Mouse (Mus musculus) E14TG2a.4 (cell line): Measurements from ENCODE around the gene Usp7.
A peak's percentile ranks its signal among the peaks of the same experiment; 100 is the strongest.

Experiments used
- H3K27me3 ChIP-seq: 2 replicates; pipeline ENCODE4 v1.6.1; 2014; ENCODE audit warnings: low read length, control low read depth; ENCODE audit not compliant: insufficient read depth
- H3K36me3 ChIP-seq: 2 replicates; pipeline ENCODE4 v1.6.1; 2014; ENCODE audit warnings: low read length, control low read depth; ENCODE audit not compliant: insufficient read depth
- H3K4me1 ChIP-seq: replicated peaks from 2 replicates; pipeline ENCODE4 v1.6.1; 2014; ENCODE audit warnings: low read depth, low read length, control low read depth
- H3K4me3 ChIP-seq: replicated peaks from 2 replicates; pipeline ENCODE4 v1.5.1; 2014; ENCODE audit warnings: mild to moderate bottlenecking, low read length
- H3K9me3 ChIP-seq: 2 replicates; pipeline ENCODE4 v1.6.1; 2014; ENCODE audit warnings: low read length, control low read depth
- CTCF ChIP-seq: conservative IDR thresholded peaks from 2 replicates; pipeline ENCODE4 v1.5.1; 2014; ENCODE audit warnings: low read length
- NANOG ChIP-seq: IDR thresholded peaks from 2 replicates; pipeline ENCODE4 v1.6.1; 2014; ENCODE audit warnings: borderline replicate concordance, low read length, mixed read lengths
- POU5F1 ChIP-seq: IDR thresholded peaks from 2 replicates; pipeline ENCODE4 v1.6.1; 2014; ENCODE audit warnings: low read length, borderline replicate concordance

Usp7 gene

DNA sequence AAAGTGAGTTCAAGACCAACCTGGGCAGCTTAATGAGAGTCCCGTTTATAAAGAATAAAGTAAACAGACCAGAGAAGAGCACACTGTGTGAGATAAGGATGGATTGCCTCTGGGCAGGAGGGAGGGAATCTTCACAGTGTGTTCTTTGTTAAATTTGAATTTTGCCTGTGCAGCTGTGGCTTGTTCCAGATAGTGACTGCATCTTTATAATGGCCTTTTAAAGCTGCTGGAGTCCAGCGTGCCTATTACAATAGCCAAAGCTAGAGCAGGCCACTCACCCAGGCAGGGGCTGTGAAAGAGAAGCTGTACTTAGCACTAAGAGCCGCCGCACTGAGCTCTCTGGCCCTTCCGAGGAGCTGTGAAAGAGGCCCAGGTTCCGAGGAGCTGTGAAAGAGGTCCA, 146.6 kb downstream of the Usp7 start:
- Histone ChIP-seq H3K4me1 (peaks cover 4% of the 10 kb centered on the region; the same call in 1 of the 2 replicates), H3K9me3 (no peaks in the 10 kb centered on the region), H3K27me3 (no peaks in the 10 kb centered on the region), H3K36me3 (peaks cover 99% of the 10 kb centered on the region), H3K4me3 (no peak overlapping the region)
- TF ChIP-seq CTCF (no peak), POU5F1 (no peak), NANOG (no peak)

DNA sequence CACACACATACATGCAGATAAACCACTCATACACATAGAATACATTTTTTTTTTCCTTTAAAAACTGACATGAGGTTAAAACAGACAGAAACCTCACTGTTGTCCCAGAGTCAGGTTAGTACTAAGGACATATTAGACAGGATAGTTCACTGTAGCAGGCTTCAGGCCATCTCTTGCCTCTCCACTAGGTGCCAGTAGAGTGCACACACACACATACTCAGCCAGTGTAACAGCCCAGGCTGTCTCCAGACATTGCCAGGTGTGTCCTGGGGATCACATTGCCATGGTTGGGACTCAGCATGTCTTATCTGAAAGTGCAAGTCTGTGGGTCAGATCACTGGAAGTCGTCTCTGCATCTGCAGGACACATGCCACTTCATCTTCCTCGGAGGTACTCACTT, 148.3 kb downstream of the Usp7 start:
- no peak for TF ChIP-seq POU5F1
- peak; percentile 90 for TF ChIP-seq CTCF
- TF ChIP-seq NANOG = no peak
- H3K4me3 ChIP-seq = no peak overlapping the region
- H3K27me3 ChIP-seq = no peaks in the 10 kb centered on the region
- H3K4me1 ChIP-seq = peaks cover 18% of the 10 kb centered on the region
- H3K9me3 ChIP-seq = no peaks in the 10 kb centered on the region
- H3K36me3 ChIP-seq = peaks cover 94% of the 10 kb centered on the region
